Mouse (Mus musculus) testis, adult 2 months (tissue): ENCODE data around the gene Hist1h2bc.

Experiments
- CTCF ChIP-seq: fragments of 200-500 bp; IDR thresholded peaks from 2 replicates; pipeline ENCODE4 v1.5.1; 2012; ENCODE audit warnings: low read depth, mild to moderate bottlenecking, inconsistent platforms, low read length, moderate library complexity; ENCODE audit not compliant: control insufficient read depth, insufficient read depth, insufficient replicate concordance
- POLR2A ChIP-seq: fragments of 200-500 bp; IDR thresholded peaks from 2 replicates; pipeline ENCODE4 v1.6.1; 2012; ENCODE audit warnings: low read depth, mild to moderate bottlenecking, inconsistent platforms, low read length, moderate library complexity; ENCODE audit not compliant: control insufficient read depth

DNA sequence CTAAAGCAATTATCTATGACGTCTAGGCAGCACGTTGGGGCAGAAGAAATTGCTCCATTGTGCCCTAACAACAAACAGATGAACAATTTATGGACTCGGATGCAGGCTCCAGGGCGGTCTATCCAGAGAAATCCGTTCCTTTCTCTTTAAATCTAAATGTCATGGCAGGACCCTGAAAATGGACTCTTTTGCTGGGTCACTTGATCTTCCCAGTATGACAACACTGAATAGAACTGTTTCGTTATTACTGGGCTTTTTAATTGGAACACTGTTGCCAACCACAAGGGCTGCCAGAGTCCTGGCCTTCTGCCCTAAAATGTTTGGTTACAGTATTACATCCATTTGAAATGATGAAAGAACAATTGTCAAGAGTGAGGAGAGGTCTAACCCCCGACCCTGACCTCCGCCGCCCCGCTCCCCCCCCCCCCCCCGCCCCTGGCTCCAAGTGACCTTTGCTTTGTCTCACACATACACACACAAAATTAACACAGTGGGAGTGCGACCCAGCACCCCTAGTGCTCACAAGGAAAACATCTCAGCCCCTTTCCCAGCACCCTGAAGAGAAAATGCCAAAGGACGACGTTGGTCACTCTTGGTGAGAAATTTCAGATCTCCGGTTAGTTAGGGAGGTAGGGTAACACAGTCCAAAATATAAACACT lies 25.8 kb downstream of the Hist1h2bc start:
- TF ChIP-seq CTCF, result no peak
- no peak for TF ChIP-seq POLR2A
